Mouse (Mus musculus) embryo, embryonic 9.5 days (tissue): ENCODE data around the gene Pgm3.
"Not testable (repeated sequence)": the region's sequence is repeated elsewhere in the genome, so short reads cannot be mapped to it uniquely, and the experiment has no call there.

Source experiments
- DNase-seq: peaks from one replicate; pipeline ENCODE4 v3.0.0-alpha.2; 2017; ENCODE audit errors: extremely low spot score

Gene Pgm3

GRCm38 (mm10) chr9:86571540-86572135 is at the start of gene Pgm3, which contains the start of gene Rwdd2a:
Gene Pgm3 (minus strand): TSS chr9:86571842.
Gene Rwdd2a (plus strand): TSS chr9:86571991.
- DNase-seq: peak; percentile 96

- no peak for DNase-seq
Measured at GRCm38 (mm10) chr9:86619341-86620139, 47.9 kb upstream of the Pgm3 start.

GRCm38 (mm10) chr9:86617837-86618492 is 46.3 kb upstream of the Pgm3 start:
- DNase-seq: no peak

DNA sequence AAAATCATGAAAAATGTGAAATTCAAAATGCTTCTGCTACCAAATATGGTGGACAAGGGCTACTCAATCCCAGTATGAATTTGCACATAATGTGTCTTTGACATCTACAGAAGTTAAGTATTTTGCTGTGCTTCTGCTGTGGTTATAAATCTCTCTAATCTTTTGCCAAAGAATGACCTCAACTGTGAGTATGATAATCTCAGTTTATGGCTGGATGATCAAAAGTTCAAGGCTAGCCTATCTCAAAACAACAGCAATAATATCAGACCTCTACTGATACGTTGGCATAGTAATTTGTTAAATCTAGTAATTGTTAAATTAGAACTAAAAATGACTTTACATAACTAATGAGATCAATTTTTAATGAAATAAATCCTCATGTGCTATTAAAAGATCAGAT is 44.1 kb upstream of the Pgm3 start:
- no peak for DNase-seq

GRCm38 (mm10) chr9:86612091-86612490 is 40.4 kb upstream of the Pgm3 start:
- DNase-seq: no peak

- DNase-seq: no peak
Measured at GRCm38 (mm10) chr9:86605776-86606175, 34.1 kb upstream of the Pgm3 start.

GRCm38 (mm10) chr9:86599723-86600303 is 28.2 kb upstream of the Pgm3 start:
- DNase-seq: no peak

- DNase-seq: not testable (repeated sequence)
Measured at GRCm38 (mm10) chr9:86596983-86597382, 25.3 kb upstream of the Pgm3 start.

- not testable (repeated sequence) for DNase-seq
Measured at GRCm38 (mm10) chr9:86594357-86594767, 22.7 kb upstream of the Pgm3 start.

GRCm38 (mm10) chr9:86592676-86593668 is 21.3 kb upstream of the Pgm3 start:
- no peak for DNase-seq

GRCm38 (mm10) chr9:86587019-86587795 is 15.6 kb upstream of the Pgm3 start:
- no peak for DNase-seq

DNA sequence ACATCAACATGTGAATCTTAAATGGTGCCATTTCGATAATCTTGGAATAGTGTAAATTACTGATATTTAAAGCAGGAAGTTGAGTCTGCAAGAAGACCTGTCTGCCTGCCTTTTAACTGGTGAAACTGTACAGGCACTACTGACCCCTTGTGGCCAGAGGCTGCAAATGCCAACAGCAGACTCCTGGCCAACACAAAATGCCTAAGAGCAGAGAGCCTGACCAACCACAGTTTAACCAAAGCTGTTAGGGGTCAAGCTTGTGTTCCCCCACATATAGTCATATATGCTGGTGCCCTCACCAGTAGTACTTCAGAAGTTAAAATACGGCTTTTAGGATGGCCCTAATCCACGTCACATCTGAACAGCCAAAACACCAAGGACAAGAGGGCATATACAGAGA is 12.1 kb upstream of the Pgm3 start:
- peak; percentile 67 for DNase-seq

GRCm38 (mm10) chr9:86579657-86580056 is 8.0 kb upstream of the Pgm3 start:
- DNase-seq: no peak

DNA sequence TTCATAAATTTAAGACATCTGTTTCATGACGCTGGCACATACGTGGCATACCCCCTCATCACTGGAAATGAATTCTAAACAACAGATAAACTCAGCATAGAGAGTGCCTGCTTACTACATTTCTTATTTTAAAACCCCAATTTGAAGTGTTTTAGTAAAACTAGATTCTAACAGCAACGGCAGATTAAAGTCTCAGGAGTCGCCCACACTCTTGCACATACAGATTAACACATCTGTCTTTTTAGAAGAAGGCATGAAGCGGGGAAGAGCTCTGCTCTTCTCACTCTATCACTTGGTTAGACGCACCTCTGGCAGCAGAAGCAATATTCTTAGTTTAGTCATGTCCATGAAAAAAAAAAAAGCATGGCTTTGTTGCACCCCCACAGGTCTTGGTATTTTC is 3.5 kb upstream of the Pgm3 start:
- DNase-seq: no peak

DNA sequence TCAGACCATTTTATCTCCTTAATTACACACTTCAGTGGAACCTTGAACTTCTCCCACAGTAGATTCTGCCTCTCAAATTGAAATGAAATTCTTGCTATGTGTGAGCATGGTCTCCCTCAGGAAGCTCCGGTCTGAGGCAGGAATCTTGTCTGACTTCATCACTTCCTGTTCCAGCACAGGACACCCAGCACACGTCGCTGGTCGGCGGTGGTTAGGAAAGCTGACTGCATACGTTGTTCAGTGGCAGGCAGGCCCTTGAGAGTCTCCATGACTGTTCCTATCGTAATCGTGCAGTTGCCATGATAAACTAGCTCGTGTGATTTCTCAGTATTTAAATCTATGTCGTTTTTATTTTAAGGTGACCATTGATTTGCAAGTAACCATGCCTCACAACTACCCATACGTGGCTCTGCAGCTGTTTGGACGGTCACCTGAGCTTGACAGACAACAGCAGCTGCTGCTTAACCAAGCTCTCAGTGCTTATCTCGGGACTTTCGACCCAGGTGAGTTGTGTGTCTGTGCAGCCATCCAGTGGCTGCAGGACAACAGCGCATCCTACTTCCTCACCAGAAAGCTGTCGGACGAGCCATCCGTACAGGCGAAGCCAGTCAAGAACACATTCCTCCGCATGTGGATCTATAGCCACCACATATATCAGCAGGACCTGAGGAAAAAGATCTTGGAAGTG is 2.1 kb upstream of the Pgm3 start:
- DNase-seq: no peak

DNA sequence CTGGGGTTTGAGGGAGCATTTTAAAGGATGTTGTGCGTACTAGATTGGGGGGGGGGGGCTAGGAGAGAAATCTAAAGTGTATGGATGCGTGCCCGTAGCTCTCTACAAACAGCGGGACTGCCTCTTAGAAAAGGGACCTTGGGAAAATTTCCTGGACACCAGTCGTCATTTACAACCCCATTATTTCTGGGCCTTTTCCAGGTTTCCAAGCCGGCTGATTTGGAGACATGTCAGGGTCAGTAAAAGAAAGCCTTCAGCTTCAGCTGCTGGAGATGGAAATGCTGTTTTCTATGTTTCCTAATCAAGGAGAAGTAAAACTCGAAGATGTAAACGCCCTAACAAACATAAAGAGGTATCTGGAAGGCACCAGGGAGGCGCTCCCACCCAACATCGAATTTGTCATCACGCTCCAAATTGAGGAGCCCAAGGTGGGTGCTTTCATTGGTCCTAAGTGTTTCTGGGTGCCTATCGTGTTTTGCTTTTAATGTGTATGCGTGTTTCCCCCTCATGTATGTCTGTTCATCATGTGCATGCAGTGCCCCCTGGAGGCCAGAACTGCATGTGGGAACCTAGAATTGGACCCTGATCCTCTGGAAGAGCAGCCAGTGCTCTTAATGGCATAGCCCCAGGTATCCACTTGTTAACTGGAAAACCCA is 1.1 kb upstream of the Pgm3 start:
- DNase-seq: peak; percentile 77

- DNase-seq: no peak
Measured at GRCm38 (mm10) chr9:86572196-86572595, 554 bp upstream of the Pgm3 start.

DNA sequence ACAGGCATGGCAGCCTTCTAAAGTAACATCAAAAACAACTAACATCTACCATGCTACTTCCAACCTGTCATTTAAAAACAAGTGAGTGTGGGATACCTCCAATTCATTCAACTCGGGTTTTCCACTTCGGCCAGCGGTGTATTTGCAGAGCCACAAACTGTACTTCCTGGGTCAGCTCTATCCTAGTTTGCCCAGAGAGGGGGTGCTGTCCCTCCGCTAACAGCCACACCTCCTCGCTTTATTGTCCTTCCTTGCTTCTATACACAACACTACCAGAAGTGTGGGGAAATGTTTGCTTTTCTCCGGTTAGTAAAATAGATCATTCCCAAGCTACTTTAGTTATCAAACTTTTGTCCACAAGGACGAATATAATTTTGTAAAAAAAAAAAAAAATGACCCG is 696 bp downstream of the Pgm3 start:
- DNase-seq: peak; percentile 8

DNA sequence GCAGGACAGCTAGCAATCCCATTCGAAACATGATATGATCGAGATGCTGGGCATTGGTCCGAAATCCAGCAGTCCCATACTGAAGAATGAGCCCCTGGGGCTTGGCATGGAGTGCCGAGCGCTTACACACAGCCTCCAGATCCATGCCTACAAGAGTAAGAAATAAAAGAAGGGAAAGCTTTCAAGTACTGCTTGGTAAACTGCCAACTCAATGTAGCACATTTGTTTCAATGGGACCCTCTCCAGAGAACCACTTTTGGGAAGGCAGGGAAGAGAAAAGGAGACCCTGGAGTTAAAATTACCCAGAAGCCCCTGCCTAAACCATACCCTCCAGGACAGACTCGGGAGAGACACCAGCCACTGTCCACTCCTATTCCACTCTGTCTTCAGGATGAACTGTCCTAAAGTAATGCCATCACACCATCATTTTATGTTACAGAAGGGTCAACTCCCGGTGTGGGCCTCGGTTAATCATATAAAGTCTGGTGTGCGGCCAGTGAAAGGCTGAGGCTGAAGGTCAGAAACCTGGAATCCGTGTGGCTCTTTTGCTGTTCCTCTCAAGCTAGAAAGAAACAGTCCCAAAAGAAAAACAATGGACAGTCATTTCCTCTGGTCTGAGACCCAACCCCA is 1.3 kb downstream of the Pgm3 start:
- DNase-seq: no peak
